Mouse (Mus musculus) common myeloid progenitor, adult 5-6 weeks (primary cell): ENCODE data around the gene Skp1a. TPM values are rescaled to one million over a fixed set of nuclear protein-coding genes. Genes with fewer than 3 reads are reported as not detected.

ENCODE experiments used
- ATAC-seq: replicated peaks from 2 replicates; pipeline ENCODE4 v1.8.0; 2016; ENCODE audit warnings: low read depth, mild to moderate bottlenecking, moderate TSS enrichment, inconsistent platforms; ENCODE audit not compliant: poor library complexity, severe bottlenecking
- total RNA-seq: library from RNA; stranded (forward); fragments of 200-1000, 187-1606 nt; gene quantifications from 2 replicates; pipeline ENCODE4 v1.2.3, GENCODE M21; 2017

The Skp1a gene
- total RNA-seq, 1 experiment from 2014 or later = 277 TPM

DNA sequence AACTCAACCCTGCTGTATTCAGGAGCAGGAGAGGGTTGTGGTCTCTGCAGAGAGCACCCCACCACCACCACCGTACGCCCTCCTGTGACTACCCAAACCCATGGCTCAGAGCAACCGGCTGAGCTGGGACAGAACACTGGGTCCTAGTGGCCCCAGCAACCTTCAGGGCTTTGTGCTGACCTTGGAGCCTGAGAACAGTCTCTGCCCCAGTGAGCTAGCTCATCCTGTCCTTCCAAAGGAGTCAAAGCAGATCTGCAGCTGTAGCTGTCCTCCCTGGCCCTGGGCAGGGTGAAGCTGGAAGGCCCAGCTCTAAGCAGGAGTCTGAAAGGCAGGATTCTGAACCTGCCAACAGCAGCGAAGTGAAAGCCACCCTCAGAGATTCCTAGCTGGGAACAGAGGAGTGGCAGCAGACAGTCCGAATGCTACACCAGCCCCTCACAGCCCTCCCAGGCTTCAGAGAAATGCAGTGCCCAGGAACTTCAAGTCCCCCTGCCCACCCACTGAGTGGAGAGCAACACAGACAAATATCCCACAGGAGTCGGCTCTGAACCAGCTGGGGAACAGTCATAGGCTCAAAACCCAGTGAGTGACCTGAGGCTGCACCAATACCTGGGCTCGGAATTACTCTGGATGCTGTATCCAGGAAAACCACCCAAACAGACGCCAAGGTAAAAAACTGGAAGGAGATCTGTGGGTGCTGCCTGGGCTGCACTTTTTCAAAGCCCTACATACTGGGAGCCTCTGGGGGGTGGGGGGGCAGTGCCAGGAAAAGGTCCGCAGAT, 44.2 kb downstream of the Skp1a start:
- no peak; the same call in 1 of the 2 replicates for ATAC-seq

- no peak for ATAC-seq
These were observed 45.2 kb downstream of the Skp1a start for GRCm38 (mm10) chr11:52276961-52277391.

GRCm38 (mm10) chr11:52277433-52278150, 45.8 kb downstream of the Skp1a start:
- ATAC-seq = no peak

DNA sequence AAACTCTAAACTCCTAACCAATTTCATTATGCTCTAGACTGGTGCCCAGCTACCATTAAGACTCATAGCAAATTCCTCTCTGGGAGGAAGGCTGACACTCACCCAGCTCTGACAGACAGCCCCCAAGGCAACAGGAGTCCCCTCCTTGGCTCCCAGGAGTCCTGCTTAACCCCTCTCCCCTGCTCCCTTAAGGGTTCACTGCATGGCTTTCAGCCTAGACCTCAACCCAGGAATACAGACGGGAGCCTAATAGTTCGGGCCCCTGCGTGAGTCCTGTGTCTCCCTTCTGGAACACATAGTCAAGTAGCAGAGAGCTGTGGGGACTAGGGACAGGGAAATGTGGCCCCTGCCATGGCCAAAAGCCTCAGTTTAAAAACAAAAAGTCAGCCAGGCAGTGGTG, 46.4 kb downstream of the Skp1a start:
- ATAC-seq = no peak

- ATAC-seq = no peak
These were observed 47.2 kb downstream of the Skp1a start for GRCm38 (mm10) chr11:52278991-52279390.

DNA sequence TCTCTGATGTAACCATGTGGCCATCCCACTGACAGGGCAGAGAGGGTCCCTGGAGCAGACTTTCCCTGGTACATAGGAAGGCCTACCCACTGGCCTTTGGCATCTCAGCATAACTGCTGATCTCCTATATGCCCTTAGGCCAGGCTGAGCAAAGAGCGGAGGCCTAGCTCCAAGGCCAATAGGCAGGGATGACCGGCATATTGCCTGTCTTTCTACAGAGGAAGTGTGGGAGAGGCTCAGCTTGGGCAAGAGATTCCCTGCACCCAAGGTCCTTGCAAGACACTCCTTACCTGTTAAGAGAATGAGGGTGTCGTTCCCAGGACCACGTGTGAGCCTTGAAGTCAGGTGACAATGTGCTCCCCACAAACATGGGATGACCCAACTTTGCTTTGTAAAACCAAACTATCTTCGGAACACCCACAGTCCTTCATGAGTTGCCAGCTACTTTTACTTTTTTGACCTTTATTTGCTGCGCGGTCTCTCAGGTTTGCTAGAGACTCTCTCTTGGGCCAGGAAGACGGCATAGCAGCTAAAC, 47.9 kb downstream of the Skp1a start:
- ATAC-seq = no peak

DNA sequence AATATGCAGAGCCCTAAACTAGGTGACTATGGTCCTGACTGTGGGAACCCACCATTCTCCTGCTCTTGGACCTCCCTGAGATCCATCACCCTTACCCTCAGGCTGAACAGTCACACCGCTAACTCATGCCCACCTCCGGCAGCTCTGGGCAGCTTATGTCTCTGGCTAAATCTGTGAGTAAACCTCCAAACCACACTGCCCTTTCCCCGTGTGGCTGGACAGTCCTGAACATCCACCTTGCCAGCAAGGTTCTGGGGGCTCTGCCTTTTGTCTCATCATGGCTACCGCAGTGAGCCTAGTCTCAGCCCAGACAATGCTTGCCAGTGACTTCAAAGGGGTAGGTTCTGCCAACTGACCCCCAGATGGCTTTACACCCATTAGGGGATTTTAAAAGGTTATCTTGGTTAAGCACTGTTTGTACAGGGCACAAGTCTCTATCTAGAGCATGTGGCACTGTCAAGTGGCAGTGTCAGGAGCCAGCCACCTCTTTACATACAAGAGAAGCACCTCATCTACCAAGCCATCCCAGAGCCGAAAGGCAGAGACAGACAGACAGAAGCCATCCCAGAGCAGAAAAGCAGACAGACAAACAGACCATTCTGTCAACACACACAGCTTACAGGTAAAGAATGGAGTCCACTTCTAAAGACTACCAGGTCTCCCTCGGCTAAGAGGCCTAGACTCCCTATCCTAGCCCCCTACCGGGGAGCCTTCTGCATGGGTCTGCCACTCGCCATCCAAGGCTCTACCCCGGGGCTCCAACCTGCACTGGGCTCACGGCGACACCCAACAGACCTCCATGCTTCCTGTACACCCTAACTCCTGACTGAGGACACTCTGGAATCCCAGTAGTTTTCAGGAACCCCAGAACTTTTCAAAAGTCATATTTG, 49.0 kb downstream of the Skp1a start:
- no peak for ATAC-seq

- no peak for ATAC-seq
These were observed 50.0 kb downstream of the Skp1a start for GRCm38 (mm10) chr11:52281568-52282328.

GRCm38 (mm10) chr11:52282420-52282773, 50.6 kb downstream of the Skp1a start:
- no peak for ATAC-seq

GRCm38 (mm10) chr11:52282774-52283595, 51.2 kb downstream of the Skp1a start, which contains the start of gene Tcf7:
Gene Tcf7, minus strand, starts transcription at chr11:52283014.
- no peak for ATAC-seq

- 0 out of 2 replicates have a peak, but pooled peaks have one; percentile 29 for ATAC-seq
These were observed 52.1 kb downstream of the Skp1a start for GRCm38 (mm10) chr11:52283596-52284571.

DNA sequence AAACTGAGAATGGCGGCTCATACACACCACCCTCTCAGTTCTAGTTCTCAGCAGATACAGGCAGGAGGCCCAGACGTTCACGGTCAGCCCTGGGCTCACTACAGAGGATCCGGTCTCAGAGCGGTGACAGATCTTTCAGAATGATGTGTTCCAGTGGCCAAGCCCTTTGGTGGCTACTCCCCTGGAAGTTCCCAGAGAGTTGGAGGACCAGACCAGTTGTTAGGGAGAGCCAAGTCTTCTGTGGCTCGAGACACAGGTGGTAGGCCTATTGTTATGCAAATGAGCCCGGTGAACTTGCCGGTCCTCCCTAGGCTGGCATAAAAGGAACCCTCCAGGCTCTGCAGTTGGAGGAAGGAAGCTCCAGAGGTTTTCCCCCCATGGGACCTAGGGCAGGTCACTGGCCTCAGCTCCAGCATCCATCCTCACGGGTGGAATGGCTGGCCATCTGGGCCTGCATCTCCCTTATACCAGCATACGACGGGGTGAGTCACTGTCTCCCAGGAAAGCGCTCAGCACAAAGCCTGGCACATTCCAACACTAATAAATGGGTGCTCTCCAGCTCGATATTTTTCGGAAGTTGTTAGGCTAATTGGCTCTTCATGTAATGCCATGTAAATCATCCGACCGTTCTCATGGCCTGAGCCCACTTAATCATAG, 54.6 kb downstream of the Skp1a start:
- ATAC-seq = no peak

DNA sequence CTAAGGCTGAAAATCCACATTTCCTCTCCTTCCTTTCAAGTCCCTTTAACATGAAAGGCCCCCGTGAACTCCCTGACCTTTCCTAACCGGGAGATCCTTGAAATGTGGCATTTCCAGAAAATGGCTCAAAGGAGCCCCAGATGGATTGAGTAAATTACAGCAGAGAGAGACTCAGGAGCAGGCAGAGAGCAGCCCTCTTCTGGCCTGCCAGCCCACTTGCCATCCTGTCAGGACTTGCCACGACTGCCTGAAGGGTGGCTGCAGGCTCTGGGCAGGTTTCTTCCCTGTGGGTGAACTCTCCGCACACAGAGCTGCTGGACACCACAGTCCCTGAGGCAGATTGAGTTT, 55.1 kb downstream of the Skp1a start:
- ATAC-seq = no peak

DNA sequence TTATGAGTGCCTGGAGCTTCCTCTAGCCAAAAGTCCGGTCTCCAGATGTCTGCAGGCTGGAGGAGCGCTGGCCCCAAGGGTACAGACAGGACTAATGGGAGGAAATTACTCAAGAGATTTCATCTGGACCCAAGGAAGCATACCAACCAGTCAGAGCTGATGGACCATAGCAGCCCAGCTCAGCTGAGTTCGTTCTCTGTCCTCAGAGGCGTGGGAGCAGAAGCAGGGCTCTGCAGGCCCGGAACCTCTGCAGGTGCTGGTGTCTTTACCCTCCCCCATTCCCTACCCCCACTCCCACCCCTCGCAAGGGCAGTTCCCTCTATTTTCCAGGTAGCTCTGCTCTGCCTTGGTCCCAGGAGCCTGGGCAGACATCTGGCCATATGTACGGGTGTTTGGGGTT, 60.6 kb downstream of the Skp1a start:
- no peak for ATAC-seq

DNA sequence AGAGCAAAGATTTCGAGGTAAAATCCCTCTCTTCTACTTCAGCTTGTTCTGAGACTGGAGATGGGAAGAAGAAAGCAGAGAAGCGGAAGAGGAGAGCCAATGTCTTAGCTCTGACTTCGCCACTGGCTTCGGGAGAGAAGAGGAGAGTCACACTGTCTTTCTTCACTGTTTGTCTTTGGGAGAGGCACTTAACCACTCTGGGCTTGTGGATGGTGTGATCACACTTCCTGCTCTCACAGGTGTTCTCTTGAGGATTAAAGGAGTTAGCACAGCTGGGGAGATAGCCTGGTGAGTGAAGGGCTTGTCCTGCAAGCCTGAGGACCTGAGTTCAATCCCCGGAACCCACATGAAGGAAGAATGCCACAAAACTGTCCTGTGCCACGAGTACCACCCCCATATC, 61.1 kb downstream of the Skp1a start:
- no peak for ATAC-seq

DNA sequence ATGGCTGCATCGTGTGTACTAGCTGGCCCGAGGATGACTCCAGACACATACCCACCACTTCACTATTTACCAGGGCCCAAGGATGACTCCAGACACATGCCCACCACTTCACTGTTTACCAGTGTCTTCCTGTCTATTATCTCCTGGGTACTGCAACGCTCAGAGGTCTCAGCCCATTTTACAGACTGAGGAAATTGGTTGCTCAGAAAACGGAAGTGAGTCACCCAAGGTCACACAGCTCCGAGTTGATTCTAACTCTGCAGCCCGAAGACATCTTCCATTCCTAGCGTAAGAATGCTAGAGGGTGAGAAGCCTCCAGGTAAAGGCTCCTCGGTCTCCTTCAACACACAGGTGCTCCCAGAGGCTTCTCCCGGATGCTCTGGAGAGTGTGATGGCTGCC, 62.3 kb downstream of the Skp1a start:
- ATAC-seq = no peak
